Mouse (Mus musculus) testis, adult 2 months (tissue): ENCODE results near the gene Gm5475. TPM values are rescaled to one million over a fixed set of nuclear protein-coding genes. Genes with fewer than 3 reads are reported as not detected.

Experiments
- H3K27ac ChIP-seq: fragments of 200-500 bp; 2 replicates; pipeline ENCODE4 v1.5.1; 2012; ENCODE audit warnings: low read depth, low read length; ENCODE audit not compliant: control insufficient read depth, insufficient read depth
- H3K27me3 ChIP-seq: fragments of 200-500 bp; 2 replicates; pipeline ENCODE4 v1.6.1; 2012; ENCODE audit warnings: mild to moderate bottlenecking, low read length, moderate library complexity; ENCODE audit not compliant: control insufficient read depth, insufficient read depth
- H3K36me3 ChIP-seq: fragments of 200-500 bp; 2 replicates; pipeline ENCODE4 v1.6.1; 2012; ENCODE audit warnings: mild to moderate bottlenecking, low read length; ENCODE audit not compliant: control insufficient read depth, insufficient read depth
- H3K4me1 ChIP-seq: fragments of 200-500 bp; 2 replicates; pipeline ENCODE4 v1.6.1; 2012; ENCODE audit warnings: low read length; ENCODE audit not compliant: control insufficient read depth, insufficient read depth
- H3K4me3 ChIP-seq: fragments of 200-500 bp; 2 replicates; pipeline ENCODE4 v1.5.1; 2012; ENCODE audit warnings: low read depth, mild to moderate bottlenecking, low read length, moderate library complexity, mixed read lengths; ENCODE audit not compliant: control insufficient read depth
- CTCF ChIP-seq: fragments of 200-500 bp; IDR thresholded peaks from 2 replicates; pipeline ENCODE4 v1.5.1; 2012; ENCODE audit warnings: low read depth, mild to moderate bottlenecking, inconsistent platforms, low read length, moderate library complexity; ENCODE audit not compliant: control insufficient read depth, insufficient read depth, insufficient replicate concordance
- POLR2A ChIP-seq: fragments of 200-500 bp; IDR thresholded peaks from 2 replicates; pipeline ENCODE4 v1.6.1; 2012; ENCODE audit warnings: low read depth, mild to moderate bottlenecking, inconsistent platforms, low read length, moderate library complexity; ENCODE audit not compliant: control insufficient read depth
- polyA plus RNA-seq: library from polyadenylated mRNA; depleted of rRNA; stranded (reverse); fragments of >200 nt; gene quantifications from 2 replicates; pipeline ENCODE4 v1.2.3, GENCODE M21; 2012

The Gm5475 gene
- polyA plus RNA-seq, 1 experiment, result 0.30 TPM

GRCm38 (mm10) chr15:100401811-100402210 is 20.1 kb upstream of the Gm5475 start:
- Histone ChIP-seq H3K36me3 (peaks cover 6% of the 10 kb centered on the region), H3K4me3 (no peak overlapping the region), H3K27ac (no peak overlapping the region), H3K27me3 (no peaks in the 10 kb centered on the region), H3K4me1 (peaks cover 5% of the 10 kb centered on the region)
- no peak for TF ChIP-seq POLR2A
- no peak for TF ChIP-seq CTCF

DNA sequence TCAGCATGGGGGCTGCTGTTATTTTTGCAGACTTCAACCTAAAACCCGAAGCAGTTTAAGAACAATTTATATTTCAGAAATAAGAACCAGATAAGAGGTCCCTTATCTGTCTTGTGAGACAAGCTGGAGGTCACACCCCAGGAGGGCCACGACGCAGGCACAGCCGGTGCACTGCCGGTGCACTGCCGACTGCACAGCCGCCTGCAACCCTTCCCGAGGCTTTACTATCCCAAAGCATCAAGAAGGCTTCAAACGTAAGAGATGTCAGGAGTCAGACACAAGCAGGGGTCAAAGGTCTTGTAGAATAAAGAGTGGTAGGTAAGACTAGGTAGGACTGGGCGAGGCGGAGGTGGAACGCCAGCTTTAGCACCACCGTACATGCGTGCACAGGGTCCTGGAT is 19.6 kb upstream of the Gm5475 start:
- Histone ChIP-seq H3K27ac (peak overlapping the region; percentile 39; the same call in 1 of the 2 replicates), H3K36me3 (peaks cover 6% of the 10 kb centered on the region), H3K27me3 (no peaks in the 10 kb centered on the region), H3K4me1 (peaks cover 5% of the 10 kb centered on the region), H3K4me3 (no peak overlapping the region)
- TF ChIP-seq CTCF, result no peak
- TF ChIP-seq POLR2A, result no peak

DNA sequence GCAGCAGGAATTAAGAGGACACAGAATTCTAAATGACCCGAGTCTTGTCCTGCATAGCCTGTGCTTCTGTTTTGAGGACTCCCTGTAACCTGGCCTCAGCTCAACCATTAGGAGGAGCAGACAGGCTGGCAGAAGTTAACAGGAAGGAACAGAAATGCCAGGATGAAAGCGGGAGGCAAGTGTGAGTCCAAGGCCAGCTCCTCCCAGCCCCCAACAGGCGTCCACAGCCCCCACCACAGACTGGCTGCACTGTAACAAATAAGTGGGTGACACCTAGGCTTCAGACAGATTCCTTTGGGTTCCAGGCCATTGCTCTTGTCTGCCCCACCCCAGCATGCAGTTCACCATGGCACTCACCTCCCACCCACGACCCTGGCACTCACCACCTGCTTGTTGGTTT is 19.1 kb upstream of the Gm5475 start:
- Histone ChIP-seq H3K4me3 (no peak overlapping the region), H3K4me1 (peaks cover 5% of the 10 kb centered on the region), H3K36me3 (peaks cover 5% of the 10 kb centered on the region), H3K27ac (peak overlapping the region; percentile 39; the same call in 1 of the 2 replicates), H3K27me3 (no peaks in the 10 kb centered on the region)
- TF ChIP-seq POLR2A, result no peak
- TF ChIP-seq CTCF, result no peak

GRCm38 (mm10) chr15:100403318-100404000 is 18.5 kb upstream of the Gm5475 start:
- TF ChIP-seq CTCF (no peak), POLR2A (no peak)
- H3K36me3 ChIP-seq, result peaks cover 5% of the 10 kb centered on the region

GRCm38 (mm10) chr15:100406088-100406487 is 15.9 kb upstream of the Gm5475 start:
- no peak for TF ChIP-seq POLR2A
- no peak for TF ChIP-seq CTCF
- Histone ChIP-seq H3K27ac (no peak overlapping the region), H3K4me1 (peaks cover 6% of the 10 kb centered on the region), H3K27me3 (no peaks in the 10 kb centered on the region), H3K36me3 (peaks cover 6% of the 10 kb centered on the region), H3K4me3 (no peak overlapping the region)

More at GRCm38 (mm10) chr15:100403318-100404000, 18.5 kb upstream of the Gm5475 start:
- H3K27me3 ChIP-seq, result no peaks in the 10 kb centered on the region
- no peak overlapping the region for H3K4me3 ChIP-seq
- H3K27ac ChIP-seq, result no peak overlapping the region; the same call in 1 of the 2 replicates
- peaks cover 5% of the 10 kb centered on the region for H3K4me1 ChIP-seq

GRCm38 (mm10) chr15:100410918-100411672 is 10.9 kb upstream of the Gm5475 start:
- Histone ChIP-seq H3K36me3 (peaks cover 2% of the 10 kb centered on the region; the same call in 1 of the 2 replicates), H3K4me1 (peaks cover 7% of the 10 kb centered on the region), H3K27me3 (no peaks in the 10 kb centered on the region), H3K4me3 (no peak overlapping the region), H3K27ac (no peak overlapping the region)
- TF ChIP-seq CTCF (no peak), POLR2A (no peak)

GRCm38 (mm10) chr15:100411731-100412130 is 10.2 kb upstream of the Gm5475 start:
- H3K27me3 ChIP-seq, result no peaks in the 10 kb centered on the region
- peaks cover 7% of the 10 kb centered on the region for H3K4me1 ChIP-seq
- peaks cover 2% of the 10 kb centered on the region; the same call in 1 of the 2 replicates for H3K36me3 ChIP-seq
- H3K4me3 ChIP-seq, result no peak overlapping the region
- H3K27ac ChIP-seq, result no peak overlapping the region
- TF ChIP-seq POLR2A, result no peak
- TF ChIP-seq CTCF, result no peak
